10 mouse cellular contexts compared by ENCODE assay signal in genomic region chr11:72302230-72302629, GRCm38 (mm10). TPM values are rescaled to one million over a fixed set of nuclear protein-coding genes. Genes with fewer than 3 reads are reported as not detected.
DNase-seq lines count a peak whose midpoint lies in the region; ATAC-seq and TF ChIP-seq lines count a peak whose summit lies in the region.
"Had no signal": no experiment of that assay in that cellular context is flagged by ENCODE, and none has a peak within 500 bp of the region (broad histone marks: within the 10 kb centered on the region; RNA-seq: fewer than 3 reads in every experiment).

No protein-coding gene starts in this region.

- DNase-seq in adrenal gland, adult (ENCODE audit: inconsistent age in 2 of 2, low spot score in 1 of 2): peak; percentile 46 to 72
- DNase-seq in adrenal gland, postnatal 4 days (ENCODE audit: low spot score in 2 of 2): no peak
- peak; percentile 45 for DNase-seq in cerebellum, adult 8-10 months
- peak; percentile 54 to 70 for DNase-seq in heart, adult 9 months (ENCODE audit: low spot score in 2 of 2)
- DNase-seq in kidney, postnatal 4 days: peak; percentile 26 to 49
- DNase-seq in stomach, postnatal 0 days (ENCODE audit: low spot score): no peak
- DNase-seq in urinary bladder, postnatal 4 days (ENCODE audit: low spot score in 2 of 2): no peak

- no peak for TF ChIP-seq CTCF in stomach, postnatal 0 days (IDR thresholded peaks at IDR 0.05; ENCODE audit: low read depth)

- no peak overlapping the region for H3K9ac ChIP-seq in lung, embryonic 15.5 days
- H3K9ac ChIP-seq in stomach, postnatal 0 days (ENCODE audit: low read length): peak overlapping the region; percentile 51
- H3K9ac ChIP-seq: embryonic facial prominence, embryonic 12.5 days; neural tube, embryonic 12.5 days had no signal

- H3K36me3 ChIP-seq in lung, embryonic 15.5 days: no peaks in the 10 kb centered on the region
- H3K36me3 ChIP-seq in stomach, postnatal 0 days (ENCODE audit: control insufficient read depth, insufficient read depth, low read length): no peaks in the 10 kb centered on the region
- H3K36me3 ChIP-seq: embryonic facial prominence, embryonic 12.5 days; neural tube, embryonic 12.5 days had no signal

- H3K9me3 ChIP-seq in lung, embryonic 15.5 days: no peaks in the 10 kb centered on the region
- H3K9me3 ChIP-seq in stomach, postnatal 0 days (ENCODE audit: control insufficient read depth, low read length): no peaks in the 10 kb centered on the region
- H3K9me3 ChIP-seq: embryonic facial prominence, embryonic 12.5 days; neural tube, embryonic 12.5 days had no signal

- H3K27ac ChIP-seq in lung, embryonic 15.5 days: peak overlapping the region; percentile 71; the same call in 1 of the 2 replicates
- peak overlapping the region; percentile 78 for H3K27ac ChIP-seq in stomach, postnatal 0 days (replicated peaks)
- H3K27ac ChIP-seq: embryonic facial prominence, embryonic 12.5 days; neural tube, embryonic 12.5 days had no signal

- no peak for ATAC-seq in lung, embryonic 15.5 days (ENCODE audit: borderline replicate concordance, extremely low read depth, low FRiP score, low TSS enrichment)
- peak; percentile 19; the same call in 1 of the 2 replicates for ATAC-seq in stomach, postnatal 0 days (ENCODE audit: low FRiP score, low TSS enrichment)

- H3K4me3 ChIP-seq in lung, embryonic 15.5 days: peak overlapping the region; percentile 33; the same call in 1 of the 2 replicates
- H3K4me3 ChIP-seq in stomach, postnatal 0 days (ENCODE audit: low read depth, low read length): peak overlapping the region; percentile 43
- H3K4me3 ChIP-seq: embryonic facial prominence, embryonic 12.5 days; neural tube, embryonic 12.5 days had no signal

- TF ChIP-seq EP300 in stomach, postnatal 0 days (optimal IDR thresholded peaks at IDR 0.05): no peak

- peaks cover 17% of the 10 kb centered on the region for H3K4me1 ChIP-seq in lung, embryonic 15.5 days
- H3K4me1 ChIP-seq in stomach, postnatal 0 days (replicated peaks; ENCODE audit: control insufficient read depth, insufficient read depth): no peaks in the 10 kb centered on the region
- H3K4me1 ChIP-seq: embryonic facial prominence, embryonic 12.5 days; neural tube, embryonic 12.5 days had no signal

- H3K27me3 ChIP-seq in lung, embryonic 15.5 days: no peaks in the 10 kb centered on the region
- no peaks in the 10 kb centered on the region for H3K27me3 ChIP-seq in stomach, postnatal 0 days (ENCODE audit: control insufficient read depth, insufficient read depth, low read length)
- H3K27me3 ChIP-seq: embryonic facial prominence, embryonic 12.5 days; neural tube, embryonic 12.5 days had no signal

- WGBS in lung, embryonic 15.5 days: 75% methylated on average over 7 of the region's 7 CpGs
- WGBS in stomach, postnatal 0 days: 68% methylated on average over 7 of the region's 7 CpGs

- H3K4me2 ChIP-seq in lung, embryonic 15.5 days: peak overlapping the region; percentile 54
- peak overlapping the region; percentile 61 for H3K4me2 ChIP-seq in stomach, postnatal 0 days (replicated peaks; ENCODE audit: low read depth)
- H3K4me2 ChIP-seq: embryonic facial prominence, embryonic 12.5 days; neural tube, embryonic 12.5 days had no signal

RNA-seq across cellular contexts. Expression of gene Xaf1, which starts 0.8 kb away (rescaled TPM):
- total RNA-seq in adrenal gland, postnatal 4 days (2021): 10 to 100 TPM; 19.5 to 23.8 TPM
- polyA plus RNA-seq in lung, embryonic 15.5 days (2015; fragmentation: Nextera tagmentation; extraction: Ambion mirVana): 6.0 and 7.3 TPM in 2 replicates
- 22.6 and 23.3 TPM in 2 replicates for polyA plus RNA-seq in stomach, postnatal 0 days (2015; fragmentation: Nextera tagmentation; extraction: Ambion mirVana)

RNA-seq across cellular contexts. Expression of gene Fbxo39, which starts 12.0 kb away (rescaled TPM):
- not detected for total RNA-seq in adrenal gland, postnatal 4 days (2021)
- polyA plus RNA-seq in lung, embryonic 15.5 days (2015; fragmentation: Nextera tagmentation; extraction: Ambion mirVana): not detected in 2 replicates
- not detected in 2 replicates for polyA plus RNA-seq in stomach, postnatal 0 days (2015; fragmentation: Nextera tagmentation; extraction: Ambion mirVana)
- polyA plus RNA-seq: embryonic facial prominence, embryonic 12.5 days; neural tube, embryonic 12.5 days had no signal

RNA-seq across cellular contexts. Expression of gene Slc13a5, which starts 35.2 kb away (rescaled TPM):
- total RNA-seq in adrenal gland, postnatal 4 days (2021): under 1 TPM; 0.25 to 0.51 TPM
- polyA plus RNA-seq in lung, embryonic 15.5 days (2015; fragmentation: Nextera tagmentation; extraction: Ambion mirVana): 0.05 and 0.24 TPM in 2 replicates
- polyA plus RNA-seq in stomach, postnatal 0 days (2015; fragmentation: Nextera tagmentation; extraction: Ambion mirVana): 0.06 and 0.12 TPM in 2 replicates

Comparison
In these comparisons a context has a peak if more than half of its experiments do, and no peak if none do; other contexts are left out.
1. DNase-seq: peak in adrenal gland, adult (2 of 2), cerebellum, adult 8-10 months (single experiment), heart, adult 9 months (2 of 2) and kidney, postnatal 4 days (2 of 2); none in adrenal gland, postnatal 4 days (0 of 2), stomach, postnatal 0 days (single experiment) and urinary bladder, postnatal 4 days (0 of 2).